Mouse (Mus musculus): ENCODE measurements at regions not wholly inside any gene's neighbourhood (a gene's known extent, or its start where the extent isn't known, plus 50 kb on each side); places are given as distances from the start of the nearest gene placed in this dataset.
"Not testable (repeated sequence)": the region's sequence is repeated elsewhere in the genome, so short reads cannot be mapped to it uniquely, and the experiment has no call there.

GRCm38 (mm10) chr16:50533881-50534280 is 57.1 kb downstream of the Ccdc54 start:
- no peak for DNase-seq (ENCODE audit: low read depth)

GRCm38 (mm10) chr16:50529511-50530416 is 61.2 kb downstream of the Ccdc54 start:
- peak; percentile 84 for DNase-seq (ENCODE audit: low read depth)

- peak; percentile 72 for DNase-seq (ENCODE audit: low read depth)
These were observed 62.1 kb downstream of the Ccdc54 start for GRCm38 (mm10) chr16:50528677-50529510.

GRCm38 (mm10) chr16:50528355-50528676 is 62.6 kb downstream of the Ccdc54 start:
- DNase-seq (ENCODE audit: low read depth), result no peak

GRCm38 (mm10) chr16:50526930-50527329 is 64.0 kb downstream of the Ccdc54 start:
- not testable (repeated sequence) for DNase-seq (ENCODE audit: low read depth)

GRCm38 (mm10) chr16:50525934-50526366 is 65.0 kb downstream of the Ccdc54 start:
- no peak for DNase-seq (ENCODE audit: low read depth)

GRCm38 (mm10) chr16:50525504-50525903 is 65.5 kb downstream of the Ccdc54 start:
- no peak for DNase-seq (ENCODE audit: low read depth)

- no peak for DNase-seq (ENCODE audit: low read depth)
These were observed 71.3 kb downstream of the Ccdc54 start for GRCm38 (mm10) chr16:50519610-50520009.

GRCm38 (mm10) chr16:50516579-50516978 is 74.4 kb downstream of the Ccdc54 start:
- DNase-seq (ENCODE audit: low read depth), result no peak

GRCm38 (mm10) chr16:50515039-50515438 is 75.9 kb downstream of the Ccdc54 start:
- DNase-seq (ENCODE audit: low read depth), result no peak

- DNase-seq (ENCODE audit: low read depth), result no peak
These were observed 78.9 kb downstream of the Ccdc54 start for GRCm38 (mm10) chr16:50512080-50512479.

- DNase-seq (ENCODE audit: low read depth), result no peak
These were observed 77.3 kb upstream of the Bbx start for GRCm38 (mm10) chr16:50509529-50509895.

GRCm38 (mm10) chr16:50508673-50509528 is 76.7 kb upstream of the Bbx start:
- DNase-seq (ENCODE audit: low read depth), result no peak

GRCm38 (mm10) chr16:50504619-50505018 is 72.4 kb upstream of the Bbx start:
- no peak for DNase-seq (ENCODE audit: low read depth)

GRCm38 (mm10) chr16:50498909-50499308 is 66.7 kb upstream of the Bbx start:
- DNase-seq (ENCODE audit: low read depth), result no peak

GRCm38 (mm10) chr16:50493662-50494061 is 61.5 kb upstream of the Bbx start:
- no peak for DNase-seq (ENCODE audit: low read depth)

GRCm38 (mm10) chr16:50489244-50489643 is 57.1 kb upstream of the Bbx start:
- DNase-seq (ENCODE audit: low read depth), result no peak

GRCm38 (mm10) chr16:50482360-50482786 is 50.2 kb upstream of the Bbx start:
- DNase-seq (ENCODE audit: low read depth), result no peak

Data from naive thymus-derived CD4-positive, alpha-beta T cell, adult 2 months (primary cell).